Mouse (Mus musculus) kidney, adult 2 months (tissue): ENCODE measurements around the gene Tm7sf2. TPM values are rescaled to one million over a fixed set of nuclear protein-coding genes. Genes with fewer than 3 reads are reported as not detected.

Experiments
- DNase-seq: peaks from one replicate; pipeline ENCODE4 v3.0.0; 2021
- H3K27ac ChIP-seq: fragments of 200-500 bp; 2 replicates; pipeline ENCODE4 v1.5.1; 2012; ENCODE audit warnings: low read depth, low read length, control low read depth, inconsistent platforms; ENCODE audit not compliant: insufficient read depth
- H3K27me3 ChIP-seq: fragments of 200-500 bp; replicated peaks from 2 replicates; pipeline ENCODE4 v1.6.1; 2012; ENCODE audit warnings: mild to moderate bottlenecking, moderate library complexity, low read length, inconsistent platforms; ENCODE audit not compliant: control insufficient read depth, insufficient read depth
- H3K36me3 ChIP-seq: fragments of 200-500 bp; 2 replicates; pipeline ENCODE4 v1.6.1; 2012; ENCODE audit warnings: mild to moderate bottlenecking, moderate library complexity, low read length, inconsistent platforms; ENCODE audit not compliant: control insufficient read depth, insufficient read depth
- H3K4me1 ChIP-seq: fragments of 200-500 bp; 2 replicates; pipeline ENCODE4 v1.6.1; 2011; ENCODE audit warnings: low read length; ENCODE audit not compliant: control insufficient read depth, insufficient read depth
- H3K4me3 ChIP-seq: fragments of 200-500 bp; 2 replicates; pipeline ENCODE4 v1.5.1; 2011; ENCODE audit warnings: mild to moderate bottlenecking, low read depth, low read length, control low read depth; ENCODE audit not compliant: insufficient read depth
- CTCF ChIP-seq: fragments of 200-500 bp; conservative IDR thresholded peaks from 2 replicates; pipeline ENCODE4 v1.5.1; 2011; ENCODE audit warnings: low read depth, mild to moderate bottlenecking, control low read depth, low read length, moderate library complexity, mixed read lengths; ENCODE audit not compliant: insufficient read depth, insufficient read length
- POLR2A ChIP-seq: fragments of 200-500 bp; IDR thresholded peaks from one replicate; pipeline ENCODE4 v1.6.1; 2011; ENCODE audit warnings: low read depth, low read length, control low read depth
- WGBS: fragments of 180-500 bp; shearing (Covaris S2); methylation state at CpG from one replicate; pipeline ENCODE4 v1.1.7; 2018; 5-methylcytosine and 5-hydroxymethylcytosine counted together
- polyA plus RNA-seq: library from polyadenylated mRNA; depleted of rRNA; stranded (reverse); fragments of >200 nt; gene quantifications from 2 replicates; pipeline ENCODE4 v1.2.3, GENCODE M21; 2012

Tm7sf2 gene
- polyA plus RNA-seq, 1 experiment, result 31.2 TPM

DNA sequence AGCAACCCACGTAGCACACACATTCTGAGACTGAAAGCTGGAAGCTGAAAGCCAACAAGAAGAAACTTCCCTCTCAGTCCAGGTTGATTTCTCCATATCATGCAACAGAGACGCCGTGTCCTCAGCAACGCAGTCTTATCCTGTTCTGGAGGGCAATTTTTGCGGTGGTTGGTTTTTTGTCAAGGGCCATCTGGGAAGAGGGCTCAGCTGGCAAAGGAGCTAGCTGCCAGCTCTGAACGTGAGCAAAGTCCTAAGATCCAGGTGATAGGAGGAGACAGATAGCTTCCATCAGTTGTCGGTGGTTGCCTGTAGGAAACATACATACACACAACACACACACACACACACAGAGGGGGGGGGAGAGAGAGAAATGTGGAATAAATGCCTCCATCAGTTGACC is 29.8 kb downstream of the Tm7sf2 start:
- no peaks in the 10 kb centered on the region for H3K27me3 ChIP-seq
- H3K4me1 ChIP-seq, result no peaks in the 10 kb centered on the region
- no peak overlapping the region for H3K27ac ChIP-seq
- H3K4me3 ChIP-seq, result no peak overlapping the region
- no peaks in the 10 kb centered on the region for H3K36me3 ChIP-seq
- TF ChIP-seq POLR2A (no peak), CTCF (no peak)
- no peak for DNase-seq
- 82% methylated on average over 7 of the region's 7 CpGs for WGBS

DNA sequence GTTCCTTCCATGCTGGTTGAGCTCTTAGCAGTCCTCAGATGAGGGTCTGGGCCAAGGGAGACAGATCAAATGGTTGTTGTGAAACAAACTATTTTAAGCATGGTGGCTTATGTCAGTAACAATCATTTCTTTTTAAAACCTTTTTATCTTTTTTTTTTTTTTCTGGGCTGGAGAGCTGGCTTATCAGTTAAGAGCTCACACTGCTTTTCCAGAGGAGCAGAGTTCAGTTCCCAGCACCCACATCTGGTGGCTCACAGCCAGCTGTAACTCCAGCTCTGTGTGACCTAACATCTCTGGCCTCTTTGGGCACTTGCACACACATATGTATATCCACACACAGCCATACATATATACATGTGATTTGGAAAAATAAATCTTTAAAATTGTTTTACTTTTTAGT is 30.5 kb downstream of the Tm7sf2 start:
- no peak for DNase-seq
- H3K27ac ChIP-seq, result no peak overlapping the region
- no peaks in the 10 kb centered on the region for H3K27me3 ChIP-seq
- no peak for TF ChIP-seq CTCF
- no peak for TF ChIP-seq POLR2A
- no peaks in the 10 kb centered on the region for H3K36me3 ChIP-seq
- no peak overlapping the region for H3K4me3 ChIP-seq
- no peaks in the 10 kb centered on the region for H3K4me1 ChIP-seq

DNA sequence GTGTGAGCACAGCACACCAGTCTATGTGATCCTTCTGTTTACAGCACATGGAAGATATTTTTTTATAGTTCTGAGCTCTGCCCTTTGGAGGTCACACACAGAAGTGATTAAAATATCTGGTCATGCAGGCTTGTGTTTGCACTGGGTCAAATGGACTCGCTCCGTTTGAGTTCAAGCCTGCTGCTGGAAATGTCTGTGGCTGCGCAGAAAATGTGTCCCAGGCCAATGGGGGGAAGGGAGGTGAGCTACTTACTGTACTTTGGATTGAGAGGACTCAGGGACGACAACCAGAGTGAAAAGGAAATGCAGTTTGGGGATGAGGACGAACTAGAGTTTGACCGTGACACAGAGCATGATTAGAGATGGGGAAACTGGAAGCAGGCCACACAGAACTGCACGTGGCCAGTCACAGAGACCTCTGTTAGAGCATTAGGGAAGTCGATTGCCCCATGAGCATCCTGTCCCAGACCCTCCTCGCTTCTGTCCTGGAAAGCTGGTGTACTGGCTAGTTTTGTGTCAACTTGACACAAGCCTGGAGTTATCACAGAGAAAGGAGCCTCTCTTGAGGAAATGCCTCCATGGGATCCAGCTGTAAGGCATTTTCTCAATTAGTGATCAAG is 32.1 kb downstream of the Tm7sf2 start:
- H3K27ac ChIP-seq, result no peak overlapping the region
- no peak for TF ChIP-seq CTCF
- no peaks in the 10 kb centered on the region for H3K36me3 ChIP-seq
- DNase-seq, result no peak
- no peaks in the 10 kb centered on the region for H3K4me1 ChIP-seq
- no peak overlapping the region for H3K4me3 ChIP-seq
- 61% methylated on average over 9 of the region's 9 CpGs for WGBS
- no peaks in the 10 kb centered on the region for H3K27me3 ChIP-seq

DNA sequence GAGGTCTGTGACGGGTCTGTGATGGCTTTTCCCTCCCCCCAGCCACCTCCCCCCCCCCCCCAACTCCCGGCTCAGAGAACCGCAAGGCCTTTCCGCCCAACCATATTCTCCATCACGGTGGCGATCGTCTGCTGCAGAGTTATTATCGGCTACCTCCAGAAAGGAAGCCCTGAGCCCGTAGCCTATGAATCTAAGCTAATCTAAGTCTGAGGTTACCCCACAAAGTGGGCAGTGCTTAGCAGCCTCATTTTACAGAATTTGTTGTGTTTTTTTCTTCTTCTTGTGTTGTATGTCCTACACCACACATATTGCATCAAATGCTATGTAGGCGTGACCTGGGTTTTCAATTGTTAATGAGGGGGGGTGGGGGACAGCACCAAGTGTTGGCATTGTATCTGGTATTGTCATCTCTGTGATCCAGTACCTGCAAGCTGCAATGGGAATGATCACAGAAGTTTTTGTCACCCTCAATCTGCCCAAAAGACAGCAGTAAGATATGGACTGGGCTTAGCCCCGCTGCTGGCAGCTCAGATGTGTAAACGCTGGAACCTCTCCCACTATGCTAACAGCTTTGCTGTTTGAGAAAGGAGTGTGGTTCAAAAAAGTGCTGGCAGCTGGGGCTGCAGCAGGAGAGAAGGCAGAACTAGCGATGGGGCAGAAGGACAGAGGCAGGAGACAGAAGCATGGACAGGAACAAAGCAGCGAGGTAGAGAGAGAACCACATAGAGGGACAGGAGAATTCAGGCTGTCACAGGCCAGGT is 37.5 kb downstream of the Tm7sf2 start:
- WGBS, result 75% methylated on average over 14 of the region's 14 CpGs
- Histone ChIP-seq H3K4me3 (no peak overlapping the region), H3K4me1 (no peaks in the 10 kb centered on the region), H3K27me3 (no peaks in the 10 kb centered on the region), H3K36me3 (no peaks in the 10 kb centered on the region), H3K27ac (no peak overlapping the region)
- DNase-seq, result no peak
- no peak for TF ChIP-seq POLR2A

DNA sequence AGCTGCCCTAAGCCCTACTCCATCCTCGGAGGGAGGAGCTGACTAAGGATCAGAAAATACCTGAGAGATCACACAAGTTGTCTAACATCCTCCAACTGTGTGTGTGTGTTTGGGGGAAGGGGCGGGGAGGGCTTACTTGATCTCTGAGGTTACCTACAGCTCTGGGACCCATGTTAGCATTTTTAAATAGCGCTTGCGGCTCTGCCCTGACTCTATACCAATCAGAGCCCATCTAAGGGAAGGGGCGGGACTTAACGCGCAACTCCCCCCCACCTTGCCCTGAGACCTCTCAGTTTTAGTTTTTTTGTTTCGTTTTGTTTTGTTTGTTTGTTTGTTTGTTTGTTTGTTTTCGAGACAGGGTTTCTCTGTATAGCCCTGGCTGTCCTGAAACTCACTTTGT is 38.7 kb downstream of the Tm7sf2 start:
- H3K27ac ChIP-seq, result no peak overlapping the region
- DNase-seq, result no peak
- H3K4me3 ChIP-seq, result no peak overlapping the region
- H3K4me1 ChIP-seq, result no peaks in the 10 kb centered on the region
- TF ChIP-seq CTCF (no peak), POLR2A (no peak)
- H3K36me3 ChIP-seq, result no peaks in the 10 kb centered on the region
- 81% methylated on average over 9 of the region's 9 CpGs for WGBS
- no peaks in the 10 kb centered on the region for H3K27me3 ChIP-seq

DNA sequence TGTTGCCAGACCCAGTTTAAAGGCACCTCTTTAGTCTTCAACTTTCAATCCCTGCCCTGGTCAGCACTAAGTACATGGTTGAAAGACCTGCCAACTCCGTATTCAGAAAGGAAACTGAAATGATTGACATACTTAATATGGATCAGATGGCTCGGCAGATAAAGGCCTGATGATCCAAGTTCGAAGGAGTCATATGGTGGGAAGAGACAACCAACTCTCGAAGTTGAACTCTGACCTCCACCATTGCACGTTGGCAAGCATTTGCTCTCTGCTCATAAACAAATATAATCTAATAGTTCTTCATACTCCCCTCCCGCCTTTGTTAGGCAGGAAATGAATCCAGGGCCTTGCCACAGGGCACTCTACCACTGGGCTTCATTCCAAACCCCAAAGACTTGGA is 39.2 kb downstream of the Tm7sf2 start:
- WGBS, result 62% methylated on average over 6 of the region's 6 CpGs
- Histone ChIP-seq H3K27me3 (no peaks in the 10 kb centered on the region), H3K36me3 (no peaks in the 10 kb centered on the region), H3K4me1 (no peaks in the 10 kb centered on the region), H3K27ac (no peak overlapping the region), H3K4me3 (no peak overlapping the region)
- no peak for DNase-seq
- TF ChIP-seq POLR2A (no peak), CTCF (no peak)

DNA sequence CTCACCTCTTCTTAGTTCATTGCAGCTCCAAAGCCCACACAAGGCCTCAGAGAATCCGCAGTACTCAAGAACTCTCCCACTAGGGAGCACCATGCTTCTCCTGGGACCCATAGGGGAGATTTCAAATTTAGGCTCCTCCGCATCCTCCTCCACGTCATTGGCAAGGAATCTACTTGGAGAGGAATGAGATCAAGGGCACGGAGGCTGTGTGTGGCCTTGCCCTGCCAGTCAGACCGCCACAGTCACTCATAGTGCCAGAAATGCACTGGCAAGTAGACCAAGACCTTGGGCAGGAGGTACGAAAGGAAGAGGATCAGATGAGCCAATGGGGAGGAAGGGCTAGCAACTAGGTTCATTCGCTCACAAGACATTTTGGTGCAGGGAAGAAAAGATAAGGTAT is 44.2 kb downstream of the Tm7sf2 start:
- H3K4me1 ChIP-seq, result no peaks in the 10 kb centered on the region
- TF ChIP-seq CTCF (no peak), POLR2A (no peak)
- 80% methylated on average over 7 of the region's 7 CpGs for WGBS
- H3K4me3 ChIP-seq, result no peak overlapping the region
- H3K27ac ChIP-seq, result no peak overlapping the region
- no peaks in the 10 kb centered on the region for H3K36me3 ChIP-seq
- no peak for DNase-seq
- no peaks in the 10 kb centered on the region for H3K27me3 ChIP-seq

DNA sequence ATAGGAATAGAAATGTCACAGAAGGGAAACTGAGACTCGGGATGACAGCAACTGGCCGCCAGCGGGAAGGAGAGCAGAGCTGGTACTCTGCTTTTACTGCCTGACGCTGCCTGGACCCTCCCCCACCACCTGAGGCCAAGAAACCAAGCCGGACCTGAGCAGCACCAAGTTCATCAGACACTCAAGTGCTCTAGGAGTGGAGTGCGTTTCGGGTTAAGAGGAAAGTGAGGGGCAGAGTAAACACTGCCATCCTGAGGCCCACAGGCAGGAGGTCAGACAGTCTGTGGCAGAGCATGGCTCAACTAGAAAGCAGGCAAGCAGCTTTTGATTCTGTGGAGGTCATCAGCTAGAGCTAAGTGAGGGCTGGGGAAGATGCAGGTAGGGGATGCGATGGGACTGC is 45.1 kb downstream of the Tm7sf2 start:
- TF ChIP-seq CTCF (no peak), POLR2A (no peak)
- Histone ChIP-seq H3K4me1 (no peaks in the 10 kb centered on the region), H3K4me3 (no peak overlapping the region), H3K36me3 (no peaks in the 10 kb centered on the region), H3K27ac (no peak overlapping the region), H3K27me3 (no peaks in the 10 kb centered on the region)
- DNase-seq, result no peak
- WGBS, result 63% methylated on average over 8 of the region's 8 CpGs
